Mouse (Mus musculus): ENCODE data around the gene Slx1b. TPM values are rescaled to one million over a fixed set of nuclear protein-coding genes. Genes with fewer than 3 reads are reported as not detected.

The Slx1b gene
- total RNA-seq, 2 experiments from 2014 or later = 8.7 to 14.8 TPM

DNA sequence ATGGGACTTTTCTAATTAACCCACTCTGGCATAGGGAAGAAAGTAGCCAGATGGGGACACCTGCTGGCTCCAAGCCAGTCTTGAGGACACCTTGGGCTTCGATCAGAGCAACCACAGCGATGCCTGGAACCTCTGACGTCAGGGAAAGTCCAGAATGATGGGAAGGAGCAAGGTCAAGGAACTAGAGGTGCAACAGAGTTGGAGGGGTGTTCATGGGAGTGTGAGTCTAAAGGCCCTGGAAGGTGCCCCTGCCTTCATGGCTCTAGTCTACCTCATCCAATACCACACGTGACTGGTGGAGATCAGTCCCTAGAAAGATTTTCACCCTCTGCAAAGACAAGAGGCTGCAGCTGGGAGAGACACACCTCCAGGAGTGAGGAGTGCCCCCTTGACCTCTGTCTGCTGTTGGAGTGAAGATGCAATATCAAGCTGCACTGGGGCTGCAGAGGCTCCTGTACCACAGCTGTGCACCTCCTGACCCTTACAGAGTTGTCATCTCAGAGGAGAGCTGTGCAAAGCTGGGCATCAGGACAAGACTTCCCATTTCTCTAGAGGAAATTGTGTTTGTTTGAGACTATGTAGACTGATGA lies 18.9 kb downstream of the Slx1b start:
- DNase-seq = no peak

DNA sequence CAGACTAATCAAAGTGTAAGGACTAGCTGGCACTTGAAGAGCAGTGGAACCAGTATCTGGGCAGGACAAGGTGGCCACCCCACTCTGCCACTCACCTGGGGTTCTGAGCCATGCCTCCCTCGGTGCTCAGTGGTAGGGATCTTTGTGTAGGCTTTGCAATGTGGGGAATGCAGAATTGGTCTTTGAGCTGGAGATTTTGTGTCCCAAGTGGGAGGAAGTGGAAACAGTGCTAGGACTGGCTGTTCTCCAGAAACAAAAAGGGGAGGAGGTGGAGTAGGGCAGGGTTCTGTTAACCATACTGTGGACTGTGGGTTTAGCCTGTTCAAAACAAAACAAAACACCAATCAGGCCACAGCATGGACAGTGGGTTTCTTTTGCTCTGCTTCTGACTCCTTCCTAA lies 19.4 kb downstream of the Slx1b start, which contains the start of gene Sult1a1:
Sult1a1 (minus strand) TSS at position 226 of the 400 bp plus-strand sequence.
- peak; percentile 29 to 63 for DNase-seq

DNA sequence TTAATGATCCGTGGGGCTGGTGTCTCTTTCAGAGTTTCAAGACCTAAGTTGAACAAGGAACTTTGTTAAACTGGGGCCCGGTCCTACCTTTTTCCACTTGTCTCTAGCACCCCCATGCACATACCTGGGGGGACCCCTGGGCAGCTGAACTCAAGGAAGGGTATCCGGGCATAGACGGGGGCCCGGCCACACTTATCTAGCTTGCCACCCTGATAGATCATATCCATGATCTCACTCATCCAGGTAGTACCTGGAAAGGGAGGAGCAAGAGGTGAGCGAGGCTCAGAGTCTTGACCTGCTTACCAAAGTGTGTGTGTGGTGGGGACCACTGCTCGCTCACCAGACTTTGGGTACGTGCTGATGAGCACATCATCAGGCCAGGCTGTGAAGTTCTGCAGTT lies 20.5 kb downstream of the Slx1b start:
- DNase-seq = no peak

DNA sequence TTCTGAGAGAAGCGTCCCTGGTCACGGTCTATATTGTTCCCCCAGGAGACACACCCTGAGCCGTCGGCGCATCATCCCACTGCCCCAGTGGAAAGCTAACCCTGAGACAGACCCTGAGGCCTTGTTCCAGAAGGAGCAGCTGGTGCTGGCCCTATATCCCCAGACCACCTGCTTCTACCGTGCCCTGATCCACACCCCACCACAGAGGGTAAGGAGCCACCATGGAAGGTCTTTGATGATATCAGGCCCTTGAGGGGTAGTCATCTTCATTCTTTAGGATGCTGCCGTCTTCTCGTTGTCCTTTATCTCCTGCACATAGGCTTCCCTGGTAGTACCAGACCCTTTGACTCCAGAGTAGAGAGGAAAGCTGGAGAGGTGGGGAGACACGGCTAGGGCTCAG lies 23.5 kb downstream of the Slx1b start:
- DNase-seq = no peak

DNA sequence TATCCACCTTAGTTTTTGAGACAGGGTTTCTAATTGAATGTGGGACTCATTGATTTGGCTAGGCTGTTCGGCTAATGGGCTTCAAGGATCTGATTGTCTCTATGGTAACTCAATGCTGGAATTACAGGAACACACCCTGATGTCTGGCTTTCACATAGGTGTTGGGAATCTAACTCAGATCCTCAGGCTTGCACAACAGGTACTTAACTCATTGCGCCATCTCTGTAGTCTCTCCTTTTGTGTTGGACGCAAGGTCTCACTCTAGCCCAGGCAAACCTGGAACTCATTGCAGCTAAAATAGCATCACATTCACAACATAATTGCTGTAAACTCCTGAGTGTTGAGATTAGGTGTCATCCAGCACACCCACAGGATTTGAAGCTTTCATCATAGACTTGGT lies 25.4 kb downstream of the Slx1b start:
- DNase-seq = no peak

DNA sequence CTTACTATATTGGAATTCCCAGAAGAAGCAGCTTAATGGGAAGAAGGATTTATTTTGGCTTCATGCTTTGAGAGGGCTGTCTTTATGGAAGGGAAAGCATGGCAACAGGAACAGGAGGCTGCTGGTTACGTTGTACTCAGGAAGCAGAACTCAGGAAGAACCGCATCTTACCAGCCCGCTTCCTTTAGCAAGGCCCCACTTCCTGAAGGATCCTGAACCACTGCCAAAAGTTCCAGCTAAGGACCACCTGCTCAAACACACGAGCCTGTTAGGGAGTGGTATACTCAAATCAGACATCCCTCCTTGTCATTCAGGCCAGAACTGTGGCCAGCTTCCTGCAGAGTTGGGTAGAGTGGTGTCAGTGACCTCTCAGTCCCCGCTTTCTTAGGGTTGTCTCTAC lies 27.1 kb downstream of the Slx1b start:
- no peak for DNase-seq

DNA sequence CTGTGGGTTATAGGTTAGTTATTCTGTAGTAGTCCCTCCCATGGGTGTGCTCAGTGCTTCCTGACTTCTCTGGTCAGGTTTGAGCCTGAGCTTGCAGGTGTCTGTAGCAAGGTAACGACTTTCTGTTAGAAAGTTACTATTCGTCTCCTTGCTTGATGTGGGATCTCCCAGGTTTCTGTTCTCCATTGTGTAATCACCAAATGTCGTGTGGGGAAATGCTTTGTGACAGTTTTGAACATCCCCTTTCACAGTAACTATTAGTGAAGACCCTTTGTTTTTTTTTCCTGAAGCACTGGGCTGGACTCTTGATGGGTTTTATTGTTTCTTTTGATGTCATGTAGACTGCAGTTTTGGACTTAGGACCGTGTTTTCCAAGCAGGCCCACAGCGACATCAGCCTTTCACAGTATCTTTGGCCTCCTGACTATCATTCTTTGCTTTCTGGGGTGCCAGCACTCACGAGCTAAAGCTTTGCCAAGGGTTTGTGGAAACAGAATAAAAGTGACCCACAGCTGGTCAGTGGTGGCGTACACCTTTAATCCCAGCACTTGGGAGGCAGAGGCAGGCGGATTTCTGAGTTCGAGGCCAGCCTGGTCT lies 28.0 kb downstream of the Slx1b start:
- no peak for DNase-seq

DNA sequence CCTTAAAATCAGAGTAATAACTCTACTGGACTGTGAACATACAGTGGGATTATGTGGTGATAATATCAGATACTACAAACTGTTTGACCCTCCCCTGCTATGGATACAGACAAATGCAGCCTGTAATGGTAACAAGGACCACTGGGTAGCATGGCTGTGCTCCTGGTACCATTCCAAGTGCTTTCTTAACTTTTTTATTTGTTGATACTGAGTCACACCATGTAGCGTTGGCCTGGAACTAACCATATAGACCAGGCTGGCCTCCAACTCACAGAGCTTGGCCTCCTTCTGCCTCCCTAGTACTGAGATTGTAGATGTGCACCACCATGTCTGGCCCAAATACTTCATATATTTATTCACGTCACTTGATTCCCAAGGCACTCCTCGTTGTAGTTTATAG lies 30.3 kb downstream of the Slx1b start:
- DNase-seq = peak; percentile 32 to 45

DNA sequence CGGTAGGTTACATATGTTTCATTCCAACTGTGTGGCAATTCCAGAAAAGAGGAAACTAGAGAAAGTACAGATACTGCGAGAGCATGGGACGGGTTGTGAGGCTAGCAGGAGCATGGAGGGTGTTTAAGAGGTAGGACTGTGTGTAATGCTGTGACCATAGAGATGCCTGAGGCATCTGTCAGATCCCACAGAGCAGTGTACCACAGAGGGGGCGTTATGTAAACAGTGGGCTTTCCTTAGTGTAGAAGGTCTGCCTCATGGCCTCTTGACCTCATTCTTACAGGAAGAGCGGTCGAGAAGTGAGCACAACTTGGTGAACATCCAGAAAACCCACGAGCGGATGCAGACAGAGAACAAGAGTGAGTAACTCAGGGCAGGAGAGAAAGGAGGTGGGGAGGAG lies 31.9 kb downstream of the Slx1b start:
- no peak for DNase-seq

DNA sequence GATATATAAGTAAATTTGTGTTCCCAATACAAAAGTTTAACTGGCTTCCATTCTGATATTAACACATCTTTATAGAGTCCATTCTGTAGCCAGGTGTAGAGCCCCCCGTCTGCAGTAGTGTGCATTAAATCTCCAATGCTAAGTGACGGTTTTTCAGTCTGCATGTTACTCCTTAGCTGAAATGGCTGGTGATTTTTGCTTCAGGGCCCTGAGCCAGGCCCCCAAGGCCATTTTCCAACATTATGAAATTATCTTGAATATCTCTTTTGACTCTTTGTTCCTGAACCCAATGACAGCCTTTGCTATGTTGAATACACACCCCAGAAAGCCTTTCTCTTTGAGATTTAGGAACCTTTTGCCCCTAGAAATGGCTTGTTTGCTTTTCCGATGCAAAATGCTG lies 35.8 kb downstream of the Slx1b start:
- DNase-seq = peak; percentile 39 to 49

DNA sequence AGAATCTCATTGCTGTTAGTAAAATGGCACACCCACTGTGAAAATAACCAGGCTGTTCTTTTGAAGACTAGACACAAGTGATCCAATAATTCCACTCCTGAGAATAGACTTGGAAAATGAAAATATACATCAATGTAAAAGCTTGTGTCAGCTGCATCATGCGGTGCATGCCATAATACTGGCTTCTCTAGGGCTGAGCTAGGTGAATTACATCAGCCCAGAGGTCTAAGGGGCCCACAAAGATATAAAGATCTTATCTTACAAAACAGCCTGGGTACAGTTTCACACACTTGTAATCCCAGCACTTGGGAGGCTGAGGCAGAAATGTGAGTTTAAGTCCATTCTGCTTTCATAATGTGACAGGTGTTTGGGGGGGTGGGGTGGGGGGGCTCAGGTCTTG lies 38.1 kb downstream of the Slx1b start:
- DNase-seq = no peak

DNA sequence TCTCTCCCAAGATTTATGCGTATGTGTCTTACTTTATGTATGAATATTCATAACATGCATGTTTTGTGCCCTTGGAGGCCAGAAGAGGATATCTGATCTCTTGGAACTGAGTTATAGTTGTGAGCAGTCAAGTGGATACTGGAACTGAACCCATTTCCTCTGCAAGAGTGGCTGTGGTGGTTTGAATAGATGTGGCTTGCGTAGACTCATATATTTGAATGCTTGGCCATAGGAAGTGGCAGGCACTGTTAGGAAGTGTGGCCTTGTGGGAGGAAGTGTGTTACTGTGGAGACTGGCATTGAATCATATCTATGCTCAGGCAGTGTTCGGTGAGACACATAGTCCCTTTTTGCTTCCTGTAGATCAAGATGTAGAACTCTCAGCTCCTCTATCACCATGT lies 39.9 kb downstream of the Slx1b start:
- no peak for DNase-seq

DNA sequence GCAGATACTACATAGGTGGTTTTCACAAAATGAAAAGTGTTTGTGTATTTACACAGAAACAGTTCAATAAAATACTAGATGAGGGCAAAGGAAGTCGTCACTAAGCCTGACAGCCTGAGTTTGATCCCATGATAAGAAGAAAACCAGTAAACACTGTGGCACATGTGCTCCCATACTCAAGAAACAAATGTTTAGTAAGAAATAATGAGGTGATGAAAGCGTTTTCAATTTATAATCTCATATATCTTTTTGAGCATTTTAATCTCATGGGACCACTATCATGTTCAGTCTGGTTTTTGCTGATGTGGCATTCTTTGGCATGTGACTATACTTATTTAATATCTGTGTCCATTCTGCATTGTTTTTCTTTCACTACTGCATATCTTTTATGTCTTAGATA lies 41.6 kb downstream of the Slx1b start:
- DNase-seq = no peak

DNA sequence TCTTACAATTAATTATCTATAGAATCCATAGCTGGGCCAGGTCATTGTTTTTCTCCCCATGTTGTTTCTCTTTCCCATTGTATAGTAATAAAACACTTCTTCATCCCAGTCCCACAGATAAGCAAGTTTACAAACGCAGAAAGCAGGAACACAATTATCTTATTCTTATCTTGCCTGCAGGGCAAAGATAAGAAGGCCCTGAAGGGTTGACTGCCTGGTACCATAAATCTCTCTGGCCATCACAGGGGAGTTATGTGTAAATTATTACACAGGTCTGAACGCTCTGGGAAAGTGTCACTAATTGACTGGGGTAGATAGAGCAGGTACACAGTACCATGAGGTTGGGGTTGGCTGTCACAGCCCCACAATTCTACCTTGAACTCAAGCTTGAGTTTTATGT lies 44.7 kb downstream of the Slx1b start:
- DNase-seq = no peak

DNA sequence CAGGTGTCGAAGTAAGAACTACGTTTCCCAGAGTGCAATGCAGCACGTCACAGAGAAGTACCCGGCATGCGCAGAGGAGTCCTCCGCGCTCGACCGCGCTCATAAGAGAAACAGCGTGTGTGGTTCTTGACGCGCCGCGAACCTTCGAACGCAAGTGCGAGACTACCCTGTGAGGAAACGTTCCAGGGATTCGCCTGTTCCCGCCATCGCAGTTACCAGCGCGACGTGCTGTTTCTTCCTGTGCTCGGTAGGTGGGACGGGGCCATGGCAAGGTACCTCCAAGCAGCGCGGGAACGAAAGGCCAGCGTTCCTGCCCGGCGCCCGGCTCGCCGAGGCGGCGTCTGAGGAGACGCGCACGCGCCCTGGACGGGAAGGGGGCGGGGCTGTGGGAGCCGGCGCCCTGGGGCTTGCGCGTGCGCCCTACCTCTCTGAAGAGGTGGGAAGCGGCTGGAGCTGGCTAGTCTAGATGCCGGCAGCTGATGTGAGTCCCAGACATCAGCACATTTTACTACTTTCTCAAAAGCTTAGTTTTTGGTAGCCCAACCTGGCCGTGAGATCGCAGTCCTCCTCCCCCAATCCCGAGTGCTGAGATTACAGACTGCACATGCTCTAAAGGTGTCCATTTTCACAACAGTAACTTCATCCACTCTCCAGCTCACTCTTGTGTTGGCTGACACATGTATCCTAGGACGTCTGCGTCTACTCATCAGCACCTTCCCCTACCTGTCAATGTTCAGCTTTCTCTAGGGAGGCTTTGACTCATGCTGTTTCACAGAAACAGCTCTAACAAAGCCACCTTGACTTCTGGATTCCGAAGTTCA lies 46.1 kb downstream of the Slx1b start, which contains the start of gene Sgf29:
Sgf29 (plus strand) TSS at position 79 of the 821 bp plus-strand sequence.
- DNase-seq = peak; percentile 96 to 98

DNA sequence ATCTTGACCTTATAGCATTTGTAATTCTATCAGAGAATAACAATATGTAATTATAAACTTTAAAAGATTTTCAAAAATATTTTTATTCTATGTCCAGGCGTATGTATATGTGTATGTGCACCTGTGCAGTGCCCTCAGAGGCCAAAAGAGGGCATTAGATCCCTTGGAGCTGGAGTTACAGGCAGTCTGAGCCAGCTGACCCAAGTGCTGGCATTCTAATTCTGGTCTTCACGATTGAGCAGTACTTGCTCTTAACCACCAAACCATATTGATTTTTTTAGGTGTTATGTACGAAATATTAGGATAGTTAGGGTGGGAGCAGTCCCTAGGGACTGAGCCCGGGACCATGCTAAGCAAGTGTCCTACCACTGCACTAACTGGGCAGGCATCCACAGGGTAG lies 47.1 kb downstream of the Slx1b start:
- DNase-seq = no peak

DNA sequence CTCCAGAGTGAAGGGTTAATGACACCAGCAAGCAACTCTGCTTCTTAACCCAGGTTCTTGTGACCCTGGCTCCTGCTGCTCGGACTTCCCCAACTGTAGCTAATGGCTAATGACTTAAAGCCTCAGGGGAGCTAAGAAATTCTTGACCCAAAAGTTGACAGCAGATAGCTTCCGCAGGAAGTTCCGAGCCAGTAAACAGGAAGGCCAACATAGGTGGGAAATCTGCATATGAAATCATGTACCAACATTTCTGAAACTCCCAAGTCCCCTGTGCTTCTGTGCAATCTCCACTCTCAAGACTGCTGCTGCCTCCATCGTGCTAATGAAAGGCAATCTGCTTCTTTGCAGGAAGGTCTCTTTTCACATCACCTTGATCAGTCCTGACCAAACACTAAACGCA lies 49.9 kb downstream of the Slx1b start:
- no peak for DNase-seq

DNA sequence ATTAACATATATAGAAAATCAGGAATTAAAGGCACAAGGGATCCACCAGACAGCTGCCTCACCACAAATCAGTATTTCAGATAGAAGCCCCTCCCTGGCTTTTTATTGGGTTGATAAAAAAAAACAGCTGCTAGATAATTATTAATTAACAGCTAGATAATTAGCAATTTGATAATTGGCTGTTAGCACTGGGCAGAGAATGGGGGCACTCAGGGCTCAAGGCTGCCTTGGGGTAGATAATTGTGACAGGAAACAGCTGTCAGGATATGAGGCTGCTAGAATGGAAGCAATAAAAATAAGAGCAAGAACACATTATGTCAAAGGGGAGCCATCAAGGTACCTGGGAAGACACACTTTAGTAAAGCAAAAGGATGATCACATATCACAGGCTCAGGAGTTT lies 50.7 kb downstream of the Slx1b start:
- no peak for DNase-seq

DNA sequence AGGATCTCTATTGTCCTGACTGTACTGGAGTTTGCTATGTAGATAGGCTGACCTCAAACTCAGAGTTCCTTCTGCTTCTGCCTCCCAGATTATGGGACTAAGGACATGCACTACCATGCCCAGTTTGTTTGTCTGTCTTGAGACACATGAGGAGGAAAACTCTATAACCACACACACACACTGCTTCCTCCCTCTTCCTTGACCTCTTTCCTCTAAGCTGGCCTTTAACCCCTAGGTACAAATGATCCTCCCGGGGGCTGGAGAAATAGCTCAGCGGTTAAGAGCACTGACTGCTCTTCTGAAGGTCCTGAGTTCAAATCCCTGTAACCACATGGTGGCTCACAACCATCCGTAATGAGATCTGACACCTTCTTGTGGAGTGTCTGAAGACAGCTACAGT lies 51.2 kb downstream of the Slx1b start:
- DNase-seq = no peak

DNA sequence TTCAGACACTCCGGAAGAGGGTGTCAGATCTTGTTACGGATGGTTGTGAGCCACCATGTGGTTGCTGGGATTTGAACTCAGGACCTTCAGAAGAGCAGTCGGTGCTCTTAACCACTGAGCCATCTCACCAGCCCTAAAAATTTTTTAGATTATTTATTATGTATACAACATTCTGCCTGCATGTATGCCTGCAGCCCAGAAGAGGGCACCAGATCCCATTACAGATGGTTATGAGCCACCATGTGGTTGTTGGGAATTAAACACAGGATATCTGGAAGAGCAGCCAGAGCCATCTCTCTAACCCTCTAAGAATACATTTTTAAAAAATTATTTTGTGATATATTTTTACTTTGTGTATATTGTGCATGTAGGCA lies 52.4 kb downstream of the Slx1b start:
- peak; percentile 41 to 60 for DNase-seq

DNA sequence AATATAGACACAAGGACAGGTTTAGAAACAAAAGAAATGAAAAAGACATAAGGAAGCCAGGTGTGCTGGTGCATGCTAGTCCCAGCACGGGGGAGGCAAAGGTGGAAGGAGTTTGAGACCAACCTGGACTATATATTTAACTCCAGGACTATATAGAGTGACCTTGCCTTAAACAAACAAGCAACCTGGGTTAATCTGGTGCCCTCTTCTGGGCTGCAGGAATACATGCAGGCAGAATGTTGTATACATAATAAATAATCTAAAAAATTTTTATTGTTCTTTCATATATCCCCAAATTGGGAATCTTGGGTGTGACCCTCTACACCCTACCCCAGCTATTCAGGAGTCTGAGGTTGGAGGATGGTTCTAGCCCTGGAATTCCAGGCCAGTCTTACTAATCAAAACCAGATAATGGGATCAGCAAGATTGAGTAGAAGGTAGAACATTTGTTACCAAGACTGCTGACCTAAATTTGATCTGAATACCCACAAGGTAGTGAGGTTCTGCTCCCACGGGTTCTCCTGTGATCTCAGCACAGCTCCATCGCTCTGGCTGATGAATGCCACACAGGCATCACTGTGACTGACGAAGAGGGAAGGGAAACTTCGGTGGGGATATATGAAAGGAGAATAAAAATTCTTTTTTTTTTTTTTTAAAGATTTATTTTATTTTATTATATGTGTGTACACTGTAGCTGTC lies 52.9 kb downstream of the Slx1b start:
- no peak for DNase-seq
